8 mouse cellular contexts compared by ENCODE assay signal in the genomic region with DNA sequence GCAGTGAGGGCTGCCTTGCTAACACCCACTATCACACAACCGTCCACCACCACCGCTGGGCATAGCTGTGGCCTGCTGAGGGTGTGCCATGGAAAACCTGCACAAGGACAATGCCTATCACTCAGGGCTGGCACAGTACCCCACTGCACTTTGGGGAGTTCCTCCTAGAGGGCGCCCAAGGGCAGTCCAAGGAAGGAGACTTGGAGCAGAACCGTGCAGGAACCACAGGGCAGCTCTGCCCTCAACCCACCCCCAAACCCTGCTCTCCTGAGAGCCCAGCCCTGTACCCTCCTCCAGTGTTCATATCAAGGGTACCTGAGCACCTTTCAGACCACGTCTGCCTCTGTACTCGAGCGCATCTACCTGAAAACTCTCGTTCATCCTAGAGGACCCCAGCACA. TPM values are rescaled to one million over a fixed set of nuclear protein-coding genes. Genes with fewer than 3 reads are reported as not detected.
DNase-seq lines count a peak whose midpoint lies in the region; ATAC-seq lines count a peak whose summit lies in the region.

No protein-coding gene starts in this region.

- 39% methylated on average over 8 of the region's 8 CpGs for WGBS in midbrain, embryonic 10.5 days
- 42% methylated on average over 8 of the region's 8 CpGs for WGBS in midbrain, embryonic 15.5 days
- WGBS in hindbrain, embryonic 12.5 days = 46% methylated on average over 8 of the region's 8 CpGs

- no peak for ATAC-seq in midbrain, embryonic 15.5 days (replicated peaks)
- peak; percentile 26; the same call in 1 of the 2 replicates for ATAC-seq in hindbrain, embryonic 12.5 days (ENCODE audit: low FRiP score)

- no peak overlapping the region for H3K9ac ChIP-seq in midbrain, embryonic 15.5 days
- no peak overlapping the region for H3K9ac ChIP-seq in hindbrain, embryonic 12.5 days

- H3K9me3 ChIP-seq in midbrain, embryonic 10.5 days (replicated peaks) = no peaks in the 10 kb centered on the region
- H3K9me3 ChIP-seq in midbrain, embryonic 15.5 days = no peaks in the 10 kb centered on the region
- no peaks in the 10 kb centered on the region for H3K9me3 ChIP-seq in hindbrain, embryonic 12.5 days (replicated peaks)

- peak; percentile 44 for DNase-seq in midbrain, embryonic 10.5 days (ENCODE audit: low spot score)
- DNase-seq in adrenal gland, postnatal 14 days = peak; percentile 83
- DNase-seq in embryo, embryonic 9.5 days (ENCODE audit: extremely low spot score) = peak; percentile 32
- DNase-seq in layer of hippocampus, postnatal 14 days (ENCODE audit: low spot score in 2 of 2) = peak; percentile 61 to 74
- DNase-seq in mesoderm, embryonic 11.5 days (ENCODE audit: low read depth, low spot score) = peak; percentile 42
- peak; percentile 49 for DNase-seq in thymus, postnatal 14 days

- H3K4me1 ChIP-seq in midbrain, embryonic 10.5 days = no peaks in the 10 kb centered on the region
- no peaks in the 10 kb centered on the region for H3K4me1 ChIP-seq in midbrain, embryonic 15.5 days
- H3K4me1 ChIP-seq in hindbrain, embryonic 12.5 days = no peaks in the 10 kb centered on the region

- no peaks in the 10 kb centered on the region for H3K36me3 ChIP-seq in midbrain, embryonic 10.5 days
- H3K36me3 ChIP-seq in midbrain, embryonic 15.5 days (replicated peaks) = no peaks in the 10 kb centered on the region
- no peaks in the 10 kb centered on the region for H3K36me3 ChIP-seq in hindbrain, embryonic 12.5 days

- no peaks in the 10 kb centered on the region for H3K27me3 ChIP-seq in midbrain, embryonic 10.5 days (ENCODE audit: low read depth, poor library complexity, severe bottlenecking)
- H3K27me3 ChIP-seq in midbrain, embryonic 15.5 days (replicated peaks) = no peaks in the 10 kb centered on the region
- H3K27me3 ChIP-seq in hindbrain, embryonic 12.5 days = no peaks in the 10 kb centered on the region

- no peak overlapping the region for H3K27ac ChIP-seq in midbrain, embryonic 10.5 days (replicated peaks)
- no peak overlapping the region for H3K27ac ChIP-seq in midbrain, embryonic 15.5 days
- H3K27ac ChIP-seq in hindbrain, embryonic 12.5 days = no peak overlapping the region

- H3K4me3 ChIP-seq in midbrain, embryonic 10.5 days = no peak overlapping the region
- H3K4me3 ChIP-seq in midbrain, embryonic 15.5 days = no peak overlapping the region
- no peak overlapping the region for H3K4me3 ChIP-seq in hindbrain, embryonic 12.5 days

- H3K4me2 ChIP-seq in midbrain, embryonic 15.5 days = no peak overlapping the region
- H3K4me2 ChIP-seq in hindbrain, embryonic 12.5 days (replicated peaks) = no peak overlapping the region

RNA-seq across cellular contexts. Expression of a gene that starts 11.9 kb away (rescaled TPM):
- 17.4 and 18.4 TPM in 2 replicates for polyA plus RNA-seq in midbrain, embryonic 10.5 days (2016; fragmentation: Nextera tagmentation; extraction: Ambion mirVana)
- 32.6 and 33.0 TPM in 2 replicates for polyA plus RNA-seq in midbrain, embryonic 15.5 days (2015; fragmentation: Nextera tagmentation; extraction: Ambion mirVana)
- total RNA-seq in adrenal gland, postnatal 14 days (2021) = 7.6 and 8.0 TPM in 2 replicates
- 19.6 and 23.7 TPM in 2 replicates for polyA plus RNA-seq in hindbrain, embryonic 12.5 days (2016; fragmentation: Nextera tagmentation; extraction: Ambion mirVana)
- total RNA-seq in layer of hippocampus, postnatal 14 days (2021) = 10 to 100 TPM; 58.2 to 68.2 TPM

Comparison
In these comparisons a context has a peak if more than half of its experiments do, and no peak if none do; other contexts are left out.
1. DNase-seq: peak in every context shown above with its lines; median percentile 83 in adrenal gland, postnatal 14 days; 68 in layer of hippocampus, postnatal 14 days; 49 in thymus, postnatal 14 days; 44 in midbrain, embryonic 10.5 days; 42 in mesoderm, embryonic 11.5 days; 32 in embryo, embryonic 9.5 days.